In the genomic region with DNA sequence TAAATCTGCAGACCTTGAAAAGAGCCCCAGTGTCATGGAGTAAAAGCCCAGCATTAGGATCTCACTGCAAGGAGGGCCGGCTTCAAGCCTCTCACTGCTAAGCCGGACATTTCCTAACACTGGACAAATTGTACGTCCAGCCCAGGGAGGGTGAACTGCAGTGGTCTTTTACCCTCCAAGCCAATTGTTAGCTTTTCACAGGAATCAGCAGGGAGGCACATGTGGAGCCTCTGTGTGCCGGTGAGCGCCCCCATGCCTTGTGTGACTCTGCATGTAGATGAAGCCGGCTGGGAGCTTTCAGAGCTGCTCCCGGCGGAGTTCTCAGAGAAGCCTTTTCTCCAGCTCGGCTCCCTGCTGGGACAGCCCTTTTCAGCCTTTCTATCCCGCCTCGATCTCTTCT, we compare ENCODE assay signal across 9 mouse cellular contexts.
DNase-seq lines count a peak whose midpoint lies in the region; ATAC-seq lines count a peak whose summit lies in the region.
"Had no signal": no experiment of that assay in that cellular context is flagged by ENCODE, and none has a peak within 500 bp of the region (broad histone marks: within the 10 kb centered on the region; RNA-seq: fewer than 3 reads in every experiment).

No protein-coding gene starts in this region.

- no peaks in the 10 kb centered on the region for H3K9me3 ChIP-seq in forebrain, embryonic 12.5 days
- no peaks in the 10 kb centered on the region for H3K9me3 ChIP-seq in limb, embryonic 12.5 days

- H3K4me1 ChIP-seq in forebrain, embryonic 12.5 days = peaks cover 22% of the 10 kb centered on the region
- peaks cover 16% of the 10 kb centered on the region for H3K4me1 ChIP-seq in limb, embryonic 12.5 days (replicated peaks)

- H3K27ac ChIP-seq in forebrain, embryonic 12.5 days = peak overlapping the region; percentile 88
- H3K27ac ChIP-seq in limb, embryonic 12.5 days = peak overlapping the region; percentile 73

- H3K9ac ChIP-seq in forebrain, embryonic 12.5 days = no peak overlapping the region
- 0 out of 2 replicates have a peak overlapping the region, but pooled peaks have one; percentile 37 for H3K9ac ChIP-seq in limb, embryonic 12.5 days (replicated peaks)

- ATAC-seq in forebrain, embryonic 12.5 days (ENCODE audit: low FRiP score) = peak; percentile 91
- no peak for ATAC-seq in limb, embryonic 12.5 days (ENCODE audit: insufficient number of reproducible peaks, insufficient read depth, low FRiP score, low TSS enrichment, low read depth)

- no peaks in the 10 kb centered on the region for H3K27me3 ChIP-seq in forebrain, embryonic 12.5 days
- H3K27me3 ChIP-seq in limb, embryonic 12.5 days = 0 out of 2 replicates have a peak, but pooled peaks cover 3% of the 10 kb centered on the region

- WGBS in forebrain, embryonic 12.5 days = under 1% methylated on average over 11 of the region's 11 CpGs
- 4% methylated on average over 11 of the region's 11 CpGs for WGBS in limb, embryonic 12.5 days

- no peak overlapping the region for H3K4me3 ChIP-seq in forebrain, embryonic 12.5 days (replicated peaks)
- H3K4me3 ChIP-seq in limb, embryonic 12.5 days (replicated peaks) = peak overlapping the region; percentile 5
- H3K4me3 ChIP-seq: myocyte had no signal

- H3K36me3 ChIP-seq in forebrain, embryonic 12.5 days (replicated peaks) = peaks cover 4% of the 10 kb centered on the region; the same call in 1 of the 2 replicates
- peaks cover 6% of the 10 kb centered on the region; the same call in 1 of the 2 replicates for H3K36me3 ChIP-seq in limb, embryonic 12.5 days

- H3K4me2 ChIP-seq in forebrain, embryonic 12.5 days = peak overlapping the region; percentile 42
- H3K4me2 ChIP-seq in limb, embryonic 12.5 days = peak overlapping the region; percentile 45

- DNase-seq in cerebellum, adult 11-12 months = peak; percentile 27
- no peak for DNase-seq in cerebellum, adult 11 months
- peak; percentile 90 for DNase-seq in ES-CJ7 (ENCODE audit: low read depth, low spot score)
- no peak for DNase-seq in thymus, postnatal 4 days
- no peak for DNase-seq in ovary, postnatal 14 days (ENCODE audit: low spot score)
- DNase-seq in gastrocnemius, postnatal 4 days (ENCODE audit: low spot score in 2 of 2) = no peak

Comparison
In these comparisons a context has a peak if more than half of its experiments do, and no peak if none do; other contexts are left out.
1. DNase-seq: peak in cerebellum, adult 11-12 months (single experiment) and ES-CJ7 (single experiment); none in cerebellum, adult 11 months (single experiment), thymus, postnatal 4 days (single experiment), ovary, postnatal 14 days (single experiment) and gastrocnemius, postnatal 4 days (0 of 2).